Mouse (Mus musculus) kidney, postnatal 0 days (tissue): ENCODE results near the gene Srp68. TPM values are rescaled to one million over a fixed set of nuclear protein-coding genes. Genes with fewer than 3 reads are reported as not detected.

Experiments
- ATAC-seq: fragments of 200-750 bp; cut with Nextera tagmentation; replicated peaks from 2 replicates; pipeline ENCODE4 v1.8.0; 2017; ENCODE audit warnings: low read depth, moderate number of reproducible peaks, moderate TSS enrichment, moderate library complexity; ENCODE audit not compliant: low FRiP score
- DNase-seq: peaks from one replicate; pipeline ENCODE4 v3.0.0-alpha.2; 2016; ENCODE audit warnings: low spot score
- H3K27ac ChIP-seq: fragments of 300-500 bp; sonication (generic); 2 replicates; pipeline ENCODE4 v1.5.1; 2014; ENCODE audit warnings: mild to moderate bottlenecking
- H3K27me3 ChIP-seq: fragments of 300-500 bp; sonication (generic); 2 replicates; pipeline ENCODE4 v1.6.1; 2014; ENCODE audit warnings: low read length, mixed read lengths; ENCODE audit not compliant: insufficient read depth
- H3K36me3 ChIP-seq: fragments of 300-500 bp; sonication (generic); 2 replicates; pipeline ENCODE4 v1.6.1; 2014; ENCODE audit warnings: low read length, mixed read lengths; ENCODE audit not compliant: insufficient read depth
- H3K4me1 ChIP-seq: fragments of 300-500 bp; sonication (generic); replicated peaks from 2 replicates; pipeline ENCODE4 v1.6.1; 2014; ENCODE audit warnings: antibody characterized with exemption, low read length, mixed read lengths; ENCODE audit not compliant: insufficient read depth
- H3K4me2 ChIP-seq: fragments of 300-500 bp; sonication (generic); 2 replicates; pipeline ENCODE4 v1.6.1; 2014; ENCODE audit warnings: mild to moderate bottlenecking, low read length, moderate library complexity, mixed read lengths
- H3K4me3 ChIP-seq: fragments of 300-500 bp; sonication (generic); replicated peaks from 2 replicates; pipeline ENCODE4 v1.5.1; 2014; ENCODE audit warnings: low read depth, low read length
- H3K9ac ChIP-seq: fragments of 300-500 bp; sonication (generic); 2 replicates; pipeline ENCODE4 v1.6.1; 2014; ENCODE audit warnings: low read depth, low read length
- H3K9me3 ChIP-seq: fragments of 300-500 bp; sonication (generic); replicated peaks from 2 replicates; pipeline ENCODE4 v1.6.1; 2016; ENCODE audit warnings: low read length, inconsistent platforms, mixed read lengths
- CTCF ChIP-seq: IDR thresholded peaks from 2 replicates; pipeline ENCODE4 v1.5.1; 2016; ENCODE audit warnings: antibody characterized with exemption, low read depth, mild to moderate bottlenecking, moderate library complexity
- WGBS: fragments of 180-500 bp; shearing (Covaris S2); extraction: QIAGEN DNeasy Blood & Tissue Kit; methylation state at CpG from one replicate; pipeline ENCODE4 v1.1.7; 2014; 5-methylcytosine and 5-hydroxymethylcytosine counted together
- polyA plus RNA-seq: library from polyadenylated mRNA; unstranded; fragments of >200 nt; fragmentation: Nextera tagmentation; extraction: Ambion mirVana; gene quantifications from 2 replicates; pipeline ENCODE4 v1.2.1, GENCODE M21; 2015

Gene Srp68
- polyA plus RNA-seq, 1 experiment from 2014 or later: 62.1 TPM

DNA sequence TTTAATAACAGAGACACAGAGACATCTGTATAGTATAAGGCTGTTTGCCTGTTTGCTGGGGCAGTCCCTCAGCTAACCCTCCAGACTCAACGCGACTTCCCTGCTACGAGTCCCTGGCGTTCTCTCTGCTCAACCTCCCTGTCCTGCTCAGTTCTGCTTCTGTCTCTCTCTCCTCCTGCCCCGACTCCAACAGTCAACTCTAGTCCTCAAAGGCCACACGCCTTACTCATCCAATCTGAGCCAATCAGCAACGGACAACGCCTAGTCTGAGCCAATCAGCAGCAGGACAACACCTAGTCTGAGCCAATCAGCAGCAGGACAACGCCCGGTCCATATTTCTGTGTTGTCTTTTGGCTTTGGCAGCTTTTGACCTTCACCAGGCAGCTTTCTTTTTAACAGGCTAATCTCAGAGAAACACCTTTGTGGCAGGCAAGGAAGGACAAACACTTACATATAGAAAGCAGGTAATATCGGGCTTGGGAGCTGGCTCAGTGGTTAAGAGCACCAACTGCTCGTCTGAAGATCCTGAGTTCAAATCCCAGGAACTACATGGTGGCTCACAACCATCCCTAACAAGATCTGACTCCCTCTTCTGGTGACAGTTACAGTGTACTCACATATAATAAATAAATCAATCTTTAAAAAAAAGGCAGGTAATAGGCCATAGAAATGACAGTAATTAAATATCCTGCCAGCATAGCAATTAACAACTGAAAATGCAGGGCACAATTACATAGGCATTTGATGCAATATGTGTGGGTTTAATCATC is 33.9 kb upstream of the Srp68 start:
- no peak for ATAC-seq

DNA sequence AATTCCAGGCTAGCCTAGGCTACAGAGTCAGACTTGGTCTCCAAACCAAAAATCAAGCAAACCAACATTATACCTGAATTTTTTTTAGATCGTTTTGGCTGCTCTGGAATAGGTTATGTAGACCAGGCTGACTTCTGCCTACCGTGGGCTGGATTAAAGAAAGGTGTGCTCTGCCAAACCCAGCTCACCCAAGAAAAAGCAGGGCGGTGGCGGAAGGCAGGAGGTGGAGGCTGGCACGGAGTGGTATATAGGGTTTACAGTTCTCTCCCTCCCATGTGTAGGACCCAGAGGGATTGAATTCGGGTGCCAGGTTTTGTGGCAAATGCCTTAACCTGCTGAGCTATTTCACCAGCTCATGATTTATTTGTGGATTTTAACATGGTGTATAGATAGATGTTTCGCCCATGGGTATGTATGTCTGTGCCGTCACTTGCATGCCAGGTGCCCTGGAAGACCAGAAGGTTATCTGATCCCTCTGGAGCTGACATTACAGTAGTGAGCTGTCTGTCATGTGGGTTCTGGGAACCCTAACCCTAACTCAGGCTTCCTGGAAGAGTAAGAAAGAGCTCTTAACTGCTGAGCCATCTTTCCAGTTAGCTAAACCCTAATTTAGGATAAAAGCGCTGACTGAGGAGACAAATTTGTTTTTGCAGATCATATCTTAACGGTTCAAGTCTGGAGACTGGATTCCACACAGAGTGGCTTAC is 33.2 kb upstream of the Srp68 start, which contains the start of gene Exoc7:
Gene Exoc7, minus strand, starts transcription at position 215 of the 707 bp plus-strand sequence.
- Histone ChIP-seq H3K9me3 (no peaks in the 10 kb centered on the region), H3K27me3 (no peaks in the 10 kb centered on the region), H3K4me2 (peak within 1 kb of the TSS; percentile 89), H3K9ac (peak within 1 kb of the TSS; percentile 83), H3K4me3 (peak within 1 kb of the TSS; percentile 69), H3K27ac (peak within 1 kb of the TSS; percentile 26; the same call in 1 of the 2 replicates), H3K4me1 (0 out of 2 replicates have a peak, but pooled peaks cover 6% of the 10 kb centered on the region), H3K36me3 (peaks cover 16% of the 10 kb centered on the region)
- no peak for TF ChIP-seq CTCF
- ATAC-seq: peak; percentile 31; the same call in 1 of the 2 replicates
- DNase-seq: no peak
- 81% methylated on average over 10 of the region's 10 CpGs for WGBS

More for the DNA sequence above, 33.9 kb upstream of the Srp68 start:
- Histone ChIP-seq H3K27ac (no peak overlapping the region), H3K9ac (no peak overlapping the region), H3K4me2 (no peak overlapping the region), H3K36me3 (peaks cover 10% of the 10 kb centered on the region), H3K27me3 (no peaks in the 10 kb centered on the region), H3K4me1 (0 out of 2 replicates have a peak, but pooled peaks cover 6% of the 10 kb centered on the region), H3K9me3 (no peaks in the 10 kb centered on the region), H3K4me3 (no peak overlapping the region)
- 93% methylated on average over 12 of the region's 12 CpGs for WGBS
- DNase-seq: no peak
- 0 out of 2 replicates have a peak, but pooled peaks have one; percentile 2 for TF ChIP-seq CTCF

DNA sequence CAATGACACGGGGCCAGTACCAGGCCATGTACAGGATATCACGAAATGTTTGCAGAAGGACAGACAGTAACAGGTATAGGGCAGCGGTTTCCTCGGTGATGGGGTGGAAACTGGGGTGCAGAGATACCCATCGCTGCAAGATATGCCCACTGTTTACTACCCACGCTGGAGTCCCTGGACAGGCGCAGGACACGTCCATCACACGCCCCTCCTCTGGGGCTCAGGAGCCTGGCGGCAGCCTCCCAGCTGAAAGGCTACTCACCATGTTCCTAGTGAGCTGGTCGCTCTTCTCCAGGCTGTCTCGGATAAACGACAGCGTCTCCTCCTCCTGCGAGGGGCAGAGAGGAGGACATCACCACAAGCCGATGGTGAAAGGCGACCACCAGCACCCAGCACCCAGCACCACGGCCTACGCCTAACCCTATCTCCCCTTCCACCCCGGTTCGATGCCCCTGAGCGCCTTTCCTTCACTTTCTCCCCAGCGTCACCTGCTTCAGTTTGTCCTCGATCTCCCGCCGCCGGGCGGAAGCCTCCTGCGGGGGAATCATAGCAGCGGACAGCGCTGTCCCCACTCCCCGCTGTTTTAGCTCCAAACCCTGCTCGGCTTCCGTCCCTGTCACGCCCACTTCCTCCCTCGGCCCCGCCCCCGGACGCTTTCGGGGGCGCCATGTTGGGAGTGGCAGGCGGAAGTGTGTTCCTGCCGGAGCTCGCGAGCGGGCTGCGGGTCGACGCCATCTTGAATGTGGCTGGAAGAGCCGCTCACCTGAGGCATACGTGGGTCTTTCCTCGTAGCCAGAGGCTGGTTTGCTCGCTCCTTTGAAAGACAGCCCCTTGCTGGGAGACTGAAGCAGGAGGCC is 32.3 kb upstream of the Srp68 start:
- TF ChIP-seq CTCF: no peak
- H3K4me3 ChIP-seq: peak overlapping the region; percentile 69
- H3K36me3 ChIP-seq: peaks cover 18% of the 10 kb centered on the region
- 0 out of 2 replicates have a peak, but pooled peaks cover 6% of the 10 kb centered on the region for H3K4me1 ChIP-seq
- H3K9me3 ChIP-seq: no peaks in the 10 kb centered on the region
- no peaks in the 10 kb centered on the region for H3K27me3 ChIP-seq
- DNase-seq: peak; percentile 96
- 1% methylated on average over 52 of the region's 53 CpGs for WGBS
- H3K4me2 ChIP-seq: peak overlapping the region; percentile 89
- peak overlapping the region; percentile 26; the same call in 1 of the 2 replicates for H3K27ac ChIP-seq
- H3K9ac ChIP-seq: peak overlapping the region; percentile 83
- peak; percentile 92 for ATAC-seq

DNA sequence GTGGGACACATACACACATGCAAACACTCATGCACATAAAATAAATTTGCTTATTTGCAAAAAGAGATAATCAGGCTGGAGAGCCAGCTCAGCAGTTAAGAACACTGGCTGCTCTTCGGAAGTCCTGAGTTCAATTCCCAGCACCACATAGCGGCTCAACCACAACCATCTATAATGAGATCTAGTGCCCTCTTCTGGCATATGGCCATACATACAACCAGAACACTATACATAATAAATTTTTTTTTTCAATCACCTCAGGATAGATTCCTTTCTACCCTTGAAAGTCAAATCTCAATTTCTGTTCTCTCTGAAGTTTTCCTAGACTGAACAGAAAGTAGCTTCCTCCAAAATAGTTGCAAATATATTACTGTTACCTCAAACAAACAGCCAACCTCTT is 31.4 kb upstream of the Srp68 start:
- Histone ChIP-seq H3K36me3 (peaks cover 21% of the 10 kb centered on the region), H3K4me3 (peak overlapping the region; percentile 69; the same call in 1 of the 2 replicates), H3K27me3 (no peaks in the 10 kb centered on the region), H3K9me3 (no peaks in the 10 kb centered on the region), H3K4me1 (0 out of 2 replicates have a peak, but pooled peaks cover 6% of the 10 kb centered on the region), H3K4me2 (peak overlapping the region; percentile 89), H3K27ac (no peak overlapping the region), H3K9ac (no peak overlapping the region; the same call in 1 of the 2 replicates)
- TF ChIP-seq CTCF: peak; percentile 21; the same call in 1 of the 2 replicates
- 100% methylated on average over 2 of the region's 2 CpGs for WGBS
- no peak for DNase-seq
- no peak for ATAC-seq

DNA sequence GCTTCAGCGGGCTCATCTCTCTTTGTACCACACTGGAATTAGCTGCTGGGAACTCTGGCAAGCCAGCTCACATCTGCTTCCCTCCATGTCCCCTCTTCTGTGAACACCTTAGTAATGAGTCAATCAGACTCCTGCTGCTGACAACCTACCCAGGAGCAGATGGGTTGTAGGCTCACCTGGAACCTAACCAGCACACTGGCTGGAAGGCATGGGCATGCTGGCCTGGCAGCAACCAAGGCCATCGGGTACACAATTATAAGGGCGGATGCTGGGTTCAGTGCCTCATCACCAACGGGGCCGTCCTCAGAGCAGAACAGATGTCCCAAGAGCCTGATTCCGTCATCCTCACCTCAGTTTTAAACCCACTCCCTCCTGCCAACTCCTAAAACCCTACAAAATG is 24.6 kb upstream of the Srp68 start:
- H3K4me3 ChIP-seq: no peak overlapping the region
- H3K4me1 ChIP-seq: no peaks in the 10 kb centered on the region
- H3K36me3 ChIP-seq: peaks cover 45% of the 10 kb centered on the region
- H3K4me2 ChIP-seq: no peak overlapping the region
- no peaks in the 10 kb centered on the region for H3K27me3 ChIP-seq
- H3K9me3 ChIP-seq: no peaks in the 10 kb centered on the region
- no peak for ATAC-seq
- WGBS: 92% methylated on average over 6 of the region's 6 CpGs
- DNase-seq: no peak
- no peak for TF ChIP-seq CTCF
- no peak overlapping the region for H3K9ac ChIP-seq
- no peak overlapping the region for H3K27ac ChIP-seq
